Mouse (Mus musculus) olfactory bulb, adult 2 months (tissue): ENCODE measurements around the gene Prkag2.

Source experiments
- CTCF ChIP-seq: fragments of 200-500 bp; IDR thresholded peaks from 2 replicates; pipeline ENCODE4 v1.5.1; 2012; ENCODE audit warnings: low read depth, mild to moderate bottlenecking, low read length, moderate library complexity; ENCODE audit not compliant: insufficient read depth
- POLR2A ChIP-seq: fragments of 200-500 bp; IDR thresholded peaks from 2 replicates; pipeline ENCODE4 v1.6.1; 2012; ENCODE audit warnings: mild to moderate bottlenecking, low read depth, low read length, moderate library complexity; ENCODE audit not compliant: insufficient read depth

DNA sequence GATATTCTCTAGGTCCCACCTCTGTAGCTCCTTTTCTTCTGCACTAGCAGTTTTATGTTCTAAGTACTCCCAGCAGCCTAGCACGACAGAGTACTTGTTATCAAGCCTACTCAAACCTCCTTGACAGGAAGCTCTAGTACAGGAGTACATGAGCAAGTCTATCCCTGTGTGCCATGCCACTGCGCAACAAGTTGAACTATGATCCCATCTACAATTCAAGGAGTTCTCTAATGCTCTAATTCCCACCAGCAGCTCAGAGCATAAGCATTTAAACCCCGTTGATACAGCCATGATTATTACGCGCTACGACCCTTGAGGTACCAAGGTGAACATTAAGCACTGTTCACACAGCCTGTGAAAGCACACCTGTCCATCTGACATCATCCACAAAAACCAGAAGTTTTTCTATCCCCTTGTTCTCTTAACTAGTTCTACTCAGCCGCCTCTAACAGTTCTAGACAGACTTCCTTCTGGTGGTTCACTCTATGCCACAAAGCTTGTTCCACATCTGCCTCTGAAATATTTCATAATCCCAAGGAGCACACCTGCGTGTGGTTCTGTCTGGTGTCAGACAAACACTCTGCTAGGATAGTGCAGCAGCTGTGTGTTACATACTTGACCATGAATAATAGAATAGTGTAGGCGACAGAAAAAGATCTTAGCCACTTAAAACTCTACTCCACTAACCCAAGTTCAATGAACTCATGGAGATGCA is 274.2 kb downstream of the Prkag2 start:
- TF ChIP-seq POLR2A (no peak), CTCF (no peak)
